In genomic region chr3:152401964-152402670, GRCm38 (mm10) we compare ENCODE assay signal across 8 mouse cellular contexts. TPM values are rescaled to one million over a fixed set of nuclear protein-coding genes. Genes with fewer than 3 reads are reported as not detected.
A peak's percentile ranks its signal among the peaks of the same experiment; 100 is the strongest.
DNase-seq lines count a peak whose midpoint lies in the region; ATAC-seq and TF ChIP-seq lines count a peak whose summit lies in the region.

No protein-coding gene starts in this region.

- H3K27me3 ChIP-seq in hindbrain, embryonic 14.5 days (ENCODE audit: control insufficient read depth, insufficient read depth, low read length), result no peaks in the 10 kb centered on the region
- H3K27me3 ChIP-seq in hindbrain, embryonic 13.5 days, result no peaks in the 10 kb centered on the region
- no peaks in the 10 kb centered on the region for H3K27me3 ChIP-seq in ES-Bruce4 (ENCODE audit: control insufficient read depth, insufficient read depth, low read length, poor library complexity, severe bottlenecking)
- no peaks in the 10 kb centered on the region for H3K27me3 ChIP-seq in intestine, embryonic 16.5 days (replicated peaks; ENCODE audit: control insufficient read depth, insufficient read depth, low read length)

- no peak overlapping the region for H3K27ac ChIP-seq in hindbrain, embryonic 14.5 days
- no peak overlapping the region for H3K27ac ChIP-seq in hindbrain, embryonic 13.5 days
- H3K27ac ChIP-seq in ES-Bruce4 (ENCODE audit: insufficient read depth, low read length) (peak overlapping the region; percentile 67), macrophage (peak overlapping the region; percentile 68)
- H3K27ac ChIP-seq in embryonic fibroblast, embryonic 13.5 days (ENCODE audit: insufficient read depth, low read length), result peak overlapping the region; percentile 97
- peak overlapping the region; percentile 2; the same call in 1 of the 2 replicates for H3K27ac ChIP-seq in intestine, embryonic 16.5 days (ENCODE audit: low read length)

- no peak for TF ChIP-seq EP300 in ES-Bruce4 (IDR thresholded peaks at IDR 0.05; ENCODE audit: insufficient read depth, low read depth, low read length)

- no peak for ATAC-seq in hindbrain, embryonic 14.5 days (ENCODE audit: low FRiP score)
- ATAC-seq in hindbrain, embryonic 13.5 days (ENCODE audit: low FRiP score), result no peak
- ATAC-seq in intestine, embryonic 16.5 days, result peak; percentile 51; the same call in 1 of the 2 replicates

- no peak overlapping the region for H3K4me3 ChIP-seq in hindbrain, embryonic 14.5 days (replicated peaks; ENCODE audit: low read length)
- H3K4me3 ChIP-seq in hindbrain, embryonic 13.5 days, result no peak overlapping the region
- H3K4me3 ChIP-seq in ES-Bruce4 (ENCODE audit: low read depth, low read length) (no peak overlapping the region), macrophage (ENCODE audit: inconsistent target) (no peak overlapping the region)
- no peak overlapping the region for H3K4me3 ChIP-seq in embryonic fibroblast, embryonic 13.5 days (ENCODE audit: insufficient read depth, low read length)
- H3K4me3 ChIP-seq in intestine, embryonic 16.5 days (ENCODE audit: low read length), result no peak overlapping the region

- 76% methylated on average over 7 of the region's 7 CpGs for WGBS in hindbrain, embryonic 14.5 days
- 78% methylated on average over 7 of the region's 7 CpGs for WGBS in hindbrain, embryonic 13.5 days
- WGBS in intestine, embryonic 16.5 days, result 73% methylated on average over 7 of the region's 7 CpGs
- WGBS in macrophage (ENCODE audit: missing documents), result 54% methylated on average over 6 of the region's 7 CpGs

- H3K9ac ChIP-seq in hindbrain, embryonic 14.5 days, result no peak overlapping the region
- H3K9ac ChIP-seq in hindbrain, embryonic 13.5 days, result no peak overlapping the region
- H3K9ac ChIP-seq in ES-Bruce4 (ENCODE audit: low read depth, poor library complexity, severe bottlenecking), result no peak overlapping the region
- no peak overlapping the region for H3K9ac ChIP-seq in intestine, embryonic 16.5 days (ENCODE audit: low read depth, low read length)

- TF ChIP-seq CTCF in ES-Bruce4 (IDR thresholded peaks at IDR 0.05; ENCODE audit: low read depth, low read length), result no peak
- no peak for TF ChIP-seq CTCF in embryonic fibroblast, embryonic 13.5 days (IDR thresholded peaks at IDR 0.05; ENCODE audit: borderline replicate concordance, insufficient read depth, low read length)

- H3K4me1 ChIP-seq in hindbrain, embryonic 14.5 days (replicated peaks; ENCODE audit: control insufficient read depth, insufficient read depth, low read length), result peaks cover 10% of the 10 kb centered on the region
- peaks cover 42% of the 10 kb centered on the region for H3K4me1 ChIP-seq in hindbrain, embryonic 13.5 days (replicated peaks)
- H3K4me1 ChIP-seq in ES-Bruce4 (ENCODE audit: control insufficient read depth, insufficient read depth, low read length), result peaks cover 14% of the 10 kb centered on the region
- H3K4me1 ChIP-seq in embryonic fibroblast, embryonic 13.5 days (ENCODE audit: control insufficient read depth, insufficient read depth, low read length), result peaks cover 10% of the 10 kb centered on the region; the same call in 1 of the 2 replicates
- peaks cover 48% of the 10 kb centered on the region for H3K4me1 ChIP-seq in intestine, embryonic 16.5 days (ENCODE audit: control insufficient read depth, insufficient read depth, low read length)

- peaks cover 100% of the 10 kb centered on the region for H3K79me2 ChIP-seq in macrophage (ENCODE audit: inconsistent target)

- no peaks in the 10 kb centered on the region for H3K36me3 ChIP-seq in hindbrain, embryonic 14.5 days (replicated peaks; ENCODE audit: control insufficient read depth, insufficient read depth)
- no peaks in the 10 kb centered on the region for H3K36me3 ChIP-seq in hindbrain, embryonic 13.5 days
- H3K36me3 ChIP-seq in ES-Bruce4 (ENCODE audit: control insufficient read depth, insufficient read depth, low read length, poor library complexity, severe bottlenecking), result no peaks in the 10 kb centered on the region
- no peaks in the 10 kb centered on the region for H3K36me3 ChIP-seq in intestine, embryonic 16.5 days (ENCODE audit: control insufficient read depth, insufficient read depth, low read length)
- H3K36me3 ChIP-seq in macrophage (ENCODE audit: inconsistent target), result no peaks in the 10 kb centered on the region

- H3K9me3 ChIP-seq in hindbrain, embryonic 14.5 days (ENCODE audit: control insufficient read depth, low read length), result no peaks in the 10 kb centered on the region
- H3K9me3 ChIP-seq in hindbrain, embryonic 13.5 days, result no peaks in the 10 kb centered on the region
- no peaks in the 10 kb centered on the region for H3K9me3 ChIP-seq in ES-Bruce4 (replicated peaks; ENCODE audit: control insufficient read depth, insufficient read depth, low read length, poor library complexity, severe bottlenecking)
- H3K9me3 ChIP-seq in intestine, embryonic 16.5 days (ENCODE audit: control insufficient read depth, low read length), result no peaks in the 10 kb centered on the region

- no peak overlapping the region for H3K4me2 ChIP-seq in hindbrain, embryonic 14.5 days (replicated peaks)
- H3K4me2 ChIP-seq in hindbrain, embryonic 13.5 days, result no peak overlapping the region
- H3K4me2 ChIP-seq in intestine, embryonic 16.5 days (ENCODE audit: low read depth, low read length), result no peak overlapping the region

- TF ChIP-seq POLR2A in ES-Bruce4 (IDR thresholded peaks at IDR 0.05; ENCODE audit: insufficient read depth, low read length), result no peak
- TF ChIP-seq POLR2A in embryonic fibroblast, embryonic 13.5 days (IDR thresholded peaks at IDR 0.05; ENCODE audit: low read depth, low read length), result no peak

- peak; percentile 35 for DNase-seq in hindbrain, embryonic 14.5 days (ENCODE audit: low spot score)
- no peak for DNase-seq in thymus, postnatal 4 days
- DNase-seq in spleen, postnatal 36 days (ENCODE audit: low spot score in 2 of 2), result no peak

RNA-seq across cellular contexts. Expression of gene Zzz3, which starts 6.8 kb away (rescaled TPM):
- polyA plus RNA-seq in hindbrain, embryonic 14.5 days (2014; fragmentation: Nextera tagmentation; extraction: Ambion mirVana), result 32.3 and 38.0 TPM in 2 replicates
- polyA plus RNA-seq in hindbrain, embryonic 13.5 days (2015; fragmentation: Nextera tagmentation; extraction: Ambion mirVana), result 36.0 and 37.0 TPM in 2 replicates
- polyA plus RNA-seq in ES-Bruce4 (2011; ENCODE audit: insufficient read depth, insufficient read length, low read depth, missing spikeins), result 58.4 and 59.5 TPM in 2 replicates
- polyA plus RNA-seq in embryonic fibroblast, embryonic 13.5 days (2011; ENCODE audit: insufficient read length, low read depth, missing spikeins), result 66.9 and 77.3 TPM in 2 replicates
- 30.7 and 31.6 TPM in 2 replicates for polyA plus RNA-seq in intestine, embryonic 16.5 days (2015; fragmentation: Nextera tagmentation; extraction: Ambion mirVana)
- total RNA-seq in macrophage (2018; cell fraction: chromatin; rRNA removed), result 100 to 1,000 TPM in 17 of 26 experiments, 10 to 100 TPM in 9; 58.2 to 223 (median 117) TPM
- 10 to 100 TPM; 16.4 to 39.8 (median 27.7) TPM for total RNA-seq in macrophage (2018; cell fraction: cytosol; rRNA removed)
- 100 to 1,000 TPM in 8 of 26 experiments, 10 to 100 TPM in 18; 41.1 to 163 (median 73.0) TPM for total RNA-seq in macrophage (2018; cell fraction: nucleus; rRNA removed)
- polyA plus RNA-seq in macrophage (2018), result 20.9 to 27.9 TPM (median 25.2 TPM) in 3 replicates

RNA-seq across cellular contexts. Expression of gene Usp33, which starts 55.8 kb away (rescaled TPM):
- 108 and 113 TPM in 2 replicates for polyA plus RNA-seq in hindbrain, embryonic 14.5 days (2014; fragmentation: Nextera tagmentation; extraction: Ambion mirVana)
- 88.0 and 89.3 TPM in 2 replicates for polyA plus RNA-seq in hindbrain, embryonic 13.5 days (2015; fragmentation: Nextera tagmentation; extraction: Ambion mirVana)
- polyA plus RNA-seq in ES-Bruce4 (2011; ENCODE audit: insufficient read depth, insufficient read length, low read depth, missing spikeins), result 44.5 and 48.4 TPM in 2 replicates
- 55.2 and 63.9 TPM in 2 replicates for polyA plus RNA-seq in embryonic fibroblast, embryonic 13.5 days (2011; ENCODE audit: insufficient read length, low read depth, missing spikeins)
- polyA plus RNA-seq in intestine, embryonic 16.5 days (2015; fragmentation: Nextera tagmentation; extraction: Ambion mirVana), result 46.0 and 49.3 TPM in 2 replicates
- 100 to 1,000 TPM in 23 of 26 experiments, 10 to 100 TPM in 3; 65.0 to 266 (median 161) TPM for total RNA-seq in macrophage (2018; cell fraction: chromatin; rRNA removed)
- total RNA-seq in macrophage (2018; cell fraction: cytosol; rRNA removed), result 10 to 100 TPM; 18.6 to 35.8 (median 27.7) TPM
- total RNA-seq in macrophage (2018; cell fraction: nucleus; rRNA removed), result 100 to 1,000 TPM in 9 of 26 experiments, 10 to 100 TPM in 17; 38.0 to 158 (median 79.9) TPM
- polyA plus RNA-seq in macrophage (2018), result 23.2 to 27.4 TPM (median 24.0 TPM) in 3 replicates

Comparison
In these comparisons a context has a peak if more than half of its experiments do, and no peak if none do; other contexts are left out.
1. H3K27ac ChIP-seq: peak in ES-Bruce4 (single experiment), embryonic fibroblast, embryonic 13.5 days (single experiment), intestine, embryonic 16.5 days (single experiment) and macrophage (single experiment); none in hindbrain, embryonic 14.5 days (single experiment) and hindbrain, embryonic 13.5 days (single experiment).